In the genomic region with DNA sequence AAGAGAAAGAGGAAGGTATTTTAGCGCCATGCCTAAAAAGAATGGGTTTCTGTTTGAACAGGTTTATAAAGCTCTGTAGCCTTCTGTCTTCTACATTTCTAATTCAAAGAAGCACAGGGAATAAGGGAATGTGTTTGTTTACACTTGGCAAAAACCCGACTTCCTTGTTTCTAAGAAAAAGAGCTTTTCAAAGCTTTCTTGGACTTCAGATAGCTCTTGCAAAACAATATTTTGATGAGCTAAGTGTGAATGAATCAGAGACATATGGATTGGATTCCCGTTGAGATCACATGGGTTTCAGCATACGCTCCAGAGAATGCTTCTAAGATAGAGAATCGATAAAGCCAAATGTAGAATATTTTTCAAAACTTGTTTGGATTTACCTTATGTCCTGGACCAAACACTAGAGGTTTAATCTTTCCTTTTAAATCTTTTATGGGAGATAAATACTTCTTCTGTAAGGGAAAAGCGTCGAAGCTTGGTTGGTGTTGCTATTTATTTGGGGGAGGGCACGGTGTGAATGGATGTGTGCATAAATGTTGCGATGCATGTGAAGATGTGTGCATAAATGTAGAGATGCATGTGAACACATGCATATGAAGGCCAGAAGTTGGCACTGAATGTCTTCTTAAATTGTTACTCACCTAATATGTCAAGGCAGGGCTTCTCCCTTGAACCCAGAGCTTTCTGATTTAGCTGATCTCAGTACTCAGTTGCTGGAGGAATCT, we compare ENCODE assay signal across 29 mouse cellular contexts.
DNase-seq lines count a peak whose midpoint lies in the region; ATAC-seq and TF ChIP-seq lines count a peak whose summit lies in the region.
"Had no signal": no experiment of that assay in that cellular context is flagged by ENCODE, and none has a peak within 500 bp of the region (broad histone marks: within the 10 kb centered on the region; RNA-seq: fewer than 3 reads in every experiment).

No protein-coding gene starts in this region.

- H3K36me3 ChIP-seq in forebrain, embryonic 16.5 days (ENCODE audit: control insufficient read depth, insufficient read depth) = no peaks in the 10 kb centered on the region
- no peaks in the 10 kb centered on the region for H3K36me3 ChIP-seq in forebrain, embryonic 10.5 days (replicated peaks)
- no peaks in the 10 kb centered on the region for H3K36me3 ChIP-seq in lung, embryonic 14.5 days (ENCODE audit: insufficient read depth)
- H3K36me3 ChIP-seq: embryonic facial prominence, embryonic 12.5 days; forebrain, embryonic 12.5 days; heart, embryonic 15.5 days; kidney, embryonic 15.5 days; limb, embryonic 13.5 days; neural tube, embryonic 12.5 days had no signal

- H3K4me3 ChIP-seq in forebrain, embryonic 16.5 days (replicated peaks; ENCODE audit: low read length) = no peak overlapping the region
- no peak overlapping the region for H3K4me3 ChIP-seq in forebrain, embryonic 10.5 days
- H3K4me3 ChIP-seq in lung, embryonic 14.5 days (ENCODE audit: low read depth, low read length) = no peak overlapping the region
- H3K4me3 ChIP-seq: embryonic facial prominence, embryonic 12.5 days; forebrain, embryonic 12.5 days; heart, embryonic 15.5 days; kidney, embryonic 15.5 days; limb, embryonic 13.5 days; neural tube, embryonic 12.5 days had no signal

- no peak overlapping the region for H3K4me2 ChIP-seq in forebrain, embryonic 16.5 days (ENCODE audit: low read length)
- no peak overlapping the region for H3K4me2 ChIP-seq in lung, embryonic 14.5 days
- H3K4me2 ChIP-seq: embryonic facial prominence, embryonic 12.5 days; forebrain, embryonic 12.5 days; heart, embryonic 15.5 days; kidney, embryonic 15.5 days; limb, embryonic 13.5 days; liver, embryonic 11.5 days; midbrain, embryonic 11.5 days; neural tube, embryonic 12.5 days had no signal

- TF ChIP-seq CTCF in lung, embryonic 14.5 days (IDR thresholded peaks at IDR 0.05; ENCODE audit: low read depth) = no peak

- H3K4me1 ChIP-seq in forebrain, embryonic 16.5 days (replicated peaks; ENCODE audit: control insufficient read depth, insufficient read depth, low read length) = no peaks in the 10 kb centered on the region
- H3K4me1 ChIP-seq in forebrain, embryonic 10.5 days = peaks cover 5% of the 10 kb centered on the region; the same call in 1 of the 2 replicates
- H3K4me1 ChIP-seq in lung, embryonic 14.5 days (ENCODE audit: insufficient read depth) = no peaks in the 10 kb centered on the region; the same call in 1 of the 2 replicates
- H3K4me1 ChIP-seq: embryonic facial prominence, embryonic 12.5 days; forebrain, embryonic 12.5 days; heart, embryonic 15.5 days; kidney, embryonic 15.5 days; limb, embryonic 13.5 days; neural tube, embryonic 12.5 days had no signal

- H3K27ac ChIP-seq in forebrain, embryonic 16.5 days (ENCODE audit: low read length) = no peak overlapping the region
- H3K27ac ChIP-seq in forebrain, embryonic 10.5 days = no peak overlapping the region
- no peak overlapping the region for H3K27ac ChIP-seq in lung, embryonic 14.5 days (ENCODE audit: low read depth)
- H3K27ac ChIP-seq: embryonic facial prominence, embryonic 12.5 days; forebrain, embryonic 12.5 days; heart, embryonic 15.5 days; kidney, embryonic 15.5 days; limb, embryonic 13.5 days; neural tube, embryonic 12.5 days had no signal

- no peak for DNase-seq in forebrain, embryonic 10.5 days (ENCODE audit: extremely low spot score, low spot score)
- peak; percentile 93 for DNase-seq in lung, embryonic 14.5 days
- no peak for DNase-seq in lung, adult 18-20 months
- DNase-seq in NIH3T3 (ENCODE audit: low read depth) = peak; percentile 72
- peak; percentile 24 for DNase-seq in lung, postnatal 25 days (ENCODE audit: low spot score)
- no peak for DNase-seq in layer of hippocampus, postnatal 25 days (ENCODE audit: extremely low spot score in 1 of 2, low spot score in 1 of 2)
- no peak for DNase-seq in embryo, embryonic 11 days
- DNase-seq: adrenal gland, postnatal 25 days; cerebellum, adult 2 months; cerebellum, postnatal 25 days; gastrocnemius, postnatal 36 days; kidney, adult 18-20 months; kidney, postnatal 25 days; right cerebral cortex, adult 18-20 months; spleen, adult 18-20 months; thymus, adult 18-20 months; thymus, postnatal 25 days had no signal

- H3K27me3 ChIP-seq in forebrain, embryonic 16.5 days (replicated peaks; ENCODE audit: control insufficient read depth, insufficient read depth, low read length) = no peaks in the 10 kb centered on the region
- H3K27me3 ChIP-seq in forebrain, embryonic 10.5 days (ENCODE audit: poor library complexity, severe bottlenecking) = no peaks in the 10 kb centered on the region
- no peaks in the 10 kb centered on the region for H3K27me3 ChIP-seq in lung, embryonic 14.5 days (ENCODE audit: insufficient read depth, low read length)
- H3K27me3 ChIP-seq: embryonic facial prominence, embryonic 12.5 days; forebrain, embryonic 12.5 days; heart, embryonic 15.5 days; kidney, embryonic 15.5 days; limb, embryonic 13.5 days; neural tube, embryonic 12.5 days had no signal

- H3K9ac ChIP-seq in forebrain, embryonic 16.5 days (replicated peaks; ENCODE audit: low read depth, low read length) = no peak overlapping the region
- H3K9ac ChIP-seq in lung, embryonic 14.5 days = no peak overlapping the region
- H3K9ac ChIP-seq: embryonic facial prominence, embryonic 12.5 days; forebrain, embryonic 12.5 days; heart, embryonic 15.5 days; kidney, embryonic 15.5 days; limb, embryonic 13.5 days; neural tube, embryonic 12.5 days had no signal

- peak; percentile 43; the same call in 1 of the 2 replicates for ATAC-seq in forebrain, embryonic 16.5 days
- peak; percentile 82; the same call in 1 of the 2 replicates for ATAC-seq in lung, embryonic 14.5 days (ENCODE audit: insufficient read depth)
- ATAC-seq: CD4-positive, CD25-positive, alpha-beta regulatory T cell, adult 4 months; hindbrain, embryonic 16.5 days; midbrain, embryonic 16.5 days had no signal

- WGBS in forebrain, embryonic 16.5 days = 84% methylated on average over 9 of the region's 9 CpGs
- WGBS in forebrain, embryonic 10.5 days = 93% methylated on average over 9 of the region's 9 CpGs
- WGBS in lung, embryonic 14.5 days = 43% methylated on average over 9 of the region's 9 CpGs

- no peaks in the 10 kb centered on the region for H3K9me3 ChIP-seq in forebrain, embryonic 16.5 days (ENCODE audit: control insufficient read depth, low read length)
- H3K9me3 ChIP-seq in forebrain, embryonic 10.5 days = no peaks in the 10 kb centered on the region
- no peaks in the 10 kb centered on the region for H3K9me3 ChIP-seq in lung, embryonic 14.5 days (ENCODE audit: low read depth, low read length)
- H3K9me3 ChIP-seq: embryonic facial prominence, embryonic 12.5 days; forebrain, embryonic 12.5 days; heart, embryonic 15.5 days; kidney, embryonic 15.5 days; limb, embryonic 13.5 days; neural tube, embryonic 12.5 days had no signal

Comparison
In these comparisons a context has a peak if more than half of its experiments do, and no peak if none do; other contexts are left out.
1. DNase-seq: peak in lung, embryonic 14.5 days (single experiment), NIH3T3 (single experiment) and lung, postnatal 25 days (single experiment); none in forebrain, embryonic 10.5 days (single experiment), lung, adult 18-20 months (0 of 2), layer of hippocampus, postnatal 25 days (0 of 2) and embryo, embryonic 11 days (single experiment).